ENCODE assay signal across 8 mouse cellular contexts in the genomic region with DNA sequence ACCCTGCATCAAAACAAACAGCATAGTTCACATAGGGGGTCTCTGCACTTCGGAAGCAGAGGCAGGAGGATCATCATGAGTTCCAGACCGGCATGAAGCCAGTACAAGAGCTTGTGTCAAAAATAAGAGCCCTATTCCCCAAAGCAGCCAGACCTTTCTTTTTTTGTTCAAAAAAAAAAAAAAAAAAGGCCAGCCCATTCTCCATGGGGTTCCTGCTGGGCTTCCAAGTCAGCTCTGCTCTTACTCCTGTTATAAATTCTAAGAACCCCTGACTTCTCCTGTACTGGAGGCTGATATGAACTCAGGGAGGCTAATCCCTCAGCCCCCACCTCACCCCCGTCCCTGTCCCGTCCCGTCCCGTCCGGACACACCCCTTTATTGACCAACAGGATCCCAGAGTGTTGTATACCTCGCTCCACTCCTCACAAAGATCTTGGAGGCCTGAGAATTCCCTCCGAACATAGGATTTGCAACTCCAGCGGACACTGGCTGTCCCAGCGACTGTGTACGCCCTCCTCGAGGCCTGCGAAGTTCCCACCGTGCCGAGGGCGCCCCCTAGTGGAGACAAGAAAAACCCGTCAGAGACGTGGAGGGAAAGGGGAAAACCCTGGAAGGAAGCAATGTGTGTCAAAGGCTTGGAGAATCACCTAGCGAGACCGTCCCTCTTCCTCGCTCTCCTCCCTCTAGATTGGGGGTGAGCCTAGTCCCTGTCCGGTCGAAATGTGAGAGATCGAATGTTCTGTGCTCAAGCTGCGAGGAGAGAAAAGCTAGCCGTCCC. TPM values are rescaled to one million over a fixed set of nuclear protein-coding genes. Genes with fewer than 3 reads are reported as not detected.
DNase-seq lines count a peak whose midpoint lies in the region; ATAC-seq and TF ChIP-seq lines count a peak whose summit lies in the region.

No protein-coding gene starts in this region.

- peak overlapping the region; percentile 94 for H3K27ac ChIP-seq in embryonic facial prominence, embryonic 10.5 days (replicated peaks)
- H3K27ac ChIP-seq in heart, adult 2 months, result peak overlapping the region; percentile 67
- no peak overlapping the region for H3K27ac ChIP-seq in kidney, adult 2 months (ENCODE audit: insufficient read depth, low read depth, low read length)
- no peak overlapping the region for H3K27ac ChIP-seq in liver, embryonic 11.5 days (ENCODE audit: low read depth, low read length)

- peak; percentile 51; the same call in 1 of the 2 replicates for ATAC-seq in liver, embryonic 11.5 days (replicated peaks; ENCODE audit: low FRiP score)

- peak overlapping the region; percentile 55 for H3K4me3 ChIP-seq in embryonic facial prominence, embryonic 10.5 days
- H3K4me3 ChIP-seq in heart, adult 2 months, result peak overlapping the region; percentile 42
- H3K4me3 ChIP-seq in kidney, adult 2 months (ENCODE audit: insufficient read depth, low read depth, low read length), result peak overlapping the region; percentile 38
- peak overlapping the region; percentile 37 for H3K4me3 ChIP-seq in liver, embryonic 11.5 days (ENCODE audit: low read depth, low read length)
- peak overlapping the region; percentile 11 for H3K4me3 ChIP-seq in myocyte

- intact Hi-C loops in heart, adult 2 months (cut with DNase I), result loop anchor here (1.0 kb wide), 1 partner anchor 91 kb away; no protein-coding TSS in a partner anchor

- WGBS in embryonic facial prominence, embryonic 10.5 days, result 6% methylated on average over 27 of the region's 27 CpGs
- WGBS in heart, adult 2 months, result 7% methylated on average over 27 of the region's 27 CpGs
- 5% methylated on average over 27 of the region's 27 CpGs for WGBS in kidney, adult 2 months
- WGBS in liver, embryonic 11.5 days, result 9% methylated on average over 27 of the region's 27 CpGs

- no peaks in the 10 kb centered on the region for H3K36me3 ChIP-seq in embryonic facial prominence, embryonic 10.5 days (replicated peaks)
- no peaks in the 10 kb centered on the region for H3K36me3 ChIP-seq in heart, adult 2 months (ENCODE audit: control insufficient read depth, insufficient read depth, low read length)
- no peaks in the 10 kb centered on the region for H3K36me3 ChIP-seq in kidney, adult 2 months (ENCODE audit: control insufficient read depth, insufficient read depth, low read length)
- no peaks in the 10 kb centered on the region for H3K36me3 ChIP-seq in liver, embryonic 11.5 days (ENCODE audit: control insufficient read depth, insufficient read depth, low read length)
- H3K36me3 ChIP-seq in myocyte (ENCODE audit: control insufficient read depth, insufficient read depth), result no peaks in the 10 kb centered on the region

- TF ChIP-seq EP300 in heart, adult 2 months (IDR thresholded peaks at IDR 0.05; ENCODE audit: insufficient read depth, low read depth, low read length), result 0 out of 2 replicates have a peak, but pooled peaks have one; percentile 50

- no peak for TF ChIP-seq POLR2A in heart, adult 2 months (IDR thresholded peaks at IDR 0.05; ENCODE audit: insufficient read depth, low read depth, low read length)
- no peak for TF ChIP-seq POLR2A in kidney, adult 2 months (IDR thresholded peaks at IDR 0.05; ENCODE audit: low read depth, low read length)
- TF ChIP-seq POLR2A in myocyte (IDR thresholded peaks at IDR 0.05; ENCODE audit: insufficient read length, low read depth), result no peak

- no peak overlapping the region for H3ac ChIP-seq in myocyte (ENCODE audit: control insufficient read depth, insufficient read length)

- no peaks in the 10 kb centered on the region for H3K79me2 ChIP-seq in heart, adult 2 months (replicated peaks; ENCODE audit: control insufficient read depth, insufficient read depth, low read length)
- H3K79me2 ChIP-seq in myocyte (ENCODE audit: control insufficient read depth, insufficient read depth), result no peaks in the 10 kb centered on the region

- H3K4me2 ChIP-seq in liver, embryonic 11.5 days, result peak overlapping the region; percentile 67
- peak overlapping the region; percentile 65 for H3K4me2 ChIP-seq in myocyte (ENCODE audit: low read depth)

- H3K9ac ChIP-seq in heart, adult 2 months (ENCODE audit: low read depth, low read length), result peak overlapping the region; percentile 46
- H3K9ac ChIP-seq in liver, embryonic 11.5 days (ENCODE audit: low read depth, low read length), result peak overlapping the region; percentile 37

- DNase-seq in 416B (ENCODE audit: low read depth), result peak; percentile 80
- peak; percentile 56 for DNase-seq in adrenal gland, adult 8-10 months
- DNase-seq in embryonic facial prominence, embryonic 10.5 days (ENCODE audit: low spot score), result peak; percentile 92
- DNase-seq in heart, adult 2 months, result peak; percentile 85 to 88
- peak; percentile 84 for DNase-seq in kidney, adult 2 months
- peak; percentile 85 for DNase-seq in liver, embryonic 11.5 days (ENCODE audit: low spot score)
- peak; percentile 73 to 92 for DNase-seq in spleen, postnatal 4 days (ENCODE audit: low spot score in 2 of 2)

- peaks cover 21% of the 10 kb centered on the region for H3K27me3 ChIP-seq in embryonic facial prominence, embryonic 10.5 days (replicated peaks; ENCODE audit: low read depth, poor library complexity, severe bottlenecking)
- H3K27me3 ChIP-seq in heart, adult 2 months (ENCODE audit: control insufficient read depth, insufficient read depth, low read length), result no peaks in the 10 kb centered on the region
- no peaks in the 10 kb centered on the region for H3K27me3 ChIP-seq in kidney, adult 2 months (replicated peaks; ENCODE audit: control insufficient read depth, insufficient read depth, low read length)
- H3K27me3 ChIP-seq in liver, embryonic 11.5 days (replicated peaks; ENCODE audit: control insufficient read depth, insufficient read depth, low read length), result peaks cover 11% of the 10 kb centered on the region
- no peaks in the 10 kb centered on the region for H3K27me3 ChIP-seq in myocyte (ENCODE audit: control insufficient read depth, insufficient read depth, insufficient read length)

- H3K9me3 ChIP-seq in embryonic facial prominence, embryonic 10.5 days, result no peaks in the 10 kb centered on the region
- H3K9me3 ChIP-seq in liver, embryonic 11.5 days (ENCODE audit: control insufficient read depth, low read length), result no peaks in the 10 kb centered on the region

- peak; percentile 95 for TF ChIP-seq CTCF in heart, adult 2 months (IDR thresholded peaks at IDR 0.05)
- peak; percentile 83 for TF ChIP-seq CTCF in kidney, adult 2 months (conservative IDR thresholded peaks at IDR 0.05; ENCODE audit: insufficient read depth, insufficient read length, low read depth, low read length)

- peaks cover 63% of the 10 kb centered on the region for H3K4me1 ChIP-seq in embryonic facial prominence, embryonic 10.5 days
- H3K4me1 ChIP-seq in heart, adult 2 months (ENCODE audit: control insufficient read depth, insufficient read depth, low read length), result peaks cover 3% of the 10 kb centered on the region
- H3K4me1 ChIP-seq in kidney, adult 2 months (ENCODE audit: control insufficient read depth, insufficient read depth, low read length), result 0 out of 2 replicates have a peak, but pooled peaks cover 3% of the 10 kb centered on the region
- H3K4me1 ChIP-seq in liver, embryonic 11.5 days (replicated peaks; ENCODE audit: control insufficient read depth, insufficient read depth, low read length), result peaks cover 2% of the 10 kb centered on the region; the same call in 1 of the 2 replicates

TF ChIP-seq in myocyte, 11 proteins besides CTCF, POLR2A, EP300 and RAD21:
- no peak for TF ChIP-seq REST (IDR thresholded peaks at IDR 0.05; ENCODE audit: insufficient read depth, insufficient read length)
- no peak for TF ChIP-seq MYOG (IDR thresholded peaks at IDR 0.05; ENCODE audit: control insufficient read depth in 1 of 3, insufficient read depth in 1 of 3, insufficient read length in 2 of 3, low read depth in 2 of 3)
- no peak for TF ChIP-seq E2F4 (IDR thresholded peaks at IDR 0.05; ENCODE audit: insufficient read depth)
- TF ChIP-seq MAX (IDR thresholded peaks at IDR 0.05; ENCODE audit: low read depth), result no peak
- no peak for TF ChIP-seq USF1 (IDR thresholded peaks at IDR 0.05; ENCODE audit: low read depth)
- TF ChIP-seq TCF3 (IDR thresholded peaks at IDR 0.05; ENCODE audit: insufficient read length, low read depth), result no peak
- TF ChIP-seq POLR2AphosphoS2 (IDR thresholded peaks at IDR 0.05; ENCODE audit: insufficient read length, low read depth), result no peak
- TF ChIP-seq CEBPB (IDR thresholded peaks at IDR 0.05; ENCODE audit: insufficient read depth, poor library complexity, severe bottlenecking), result no peak
- no peak for TF ChIP-seq SRF (IDR thresholded peaks at IDR 0.05; ENCODE audit: control insufficient read depth, insufficient read length, low read depth)
- TF ChIP-seq MYOD1 (IDR thresholded peaks at IDR 0.05; ENCODE audit: control insufficient read depth in 1 of 3, insufficient read length in 2 of 3, low read depth in 2 of 3), result no peak
- no peak for TF ChIP-seq TCF12 (IDR thresholded peaks at IDR 0.05; ENCODE audit: insufficient read depth, poor library complexity, severe bottlenecking)

RNA-seq across cellular contexts. Expression of a gene that starts 0.7 kb away (rescaled TPM):
- under 1 TPM in 1 of 4 experiments, not detected in 3; 0.75 TPM for total RNA-seq in adrenal gland, adult 8-10 months (2022)
- polyA plus RNA-seq in embryonic facial prominence, embryonic 10.5 days (2016; fragmentation: Nextera tagmentation; extraction: Ambion mirVana), result 5.3 and 6.2 TPM in 2 replicates
- total RNA-seq in heart, adult 2 months (2021), result 1 to 10 TPM; 1.2 to 1.5 TPM
- 4.0 and 4.9 TPM in 2 replicates for polyA plus RNA-seq in heart, adult 2 months (2012; rRNA removed)
- 0.59 and 0.68 TPM in 2 replicates for polyA plus RNA-seq in kidney, adult 2 months (2012; rRNA removed)
- 1.2 and 1.4 TPM in 2 replicates for polyA plus RNA-seq in liver, embryonic 11.5 days (2014; fragmentation: Nextera tagmentation; extraction: Ambion mirVana)
- polyA plus RNA-seq in myocyte (2012; fragmentation: generic; extraction: Trizol), result 1.9 TPM

RNA-seq across cellular contexts. Expression of a gene that starts 22.3 kb away (rescaled TPM):
- total RNA-seq in adrenal gland, adult 8-10 months (2022), result 10 to 100 TPM; 29.2 to 48.9 (median 35.7) TPM
- polyA plus RNA-seq in embryonic facial prominence, embryonic 10.5 days (2016; fragmentation: Nextera tagmentation; extraction: Ambion mirVana), result 74.6 and 76.7 TPM in 2 replicates
- total RNA-seq in heart, adult 2 months (2021), result 10 to 100 TPM; 14.8 to 18.0 TPM
- polyA plus RNA-seq in heart, adult 2 months (2012; rRNA removed), result 11.7 and 16.8 TPM in 2 replicates
- 11.6 and 12.4 TPM in 2 replicates for polyA plus RNA-seq in kidney, adult 2 months (2012; rRNA removed)
- polyA plus RNA-seq in liver, embryonic 11.5 days (2014; fragmentation: Nextera tagmentation; extraction: Ambion mirVana), result 30.0 and 35.4 TPM in 2 replicates
- polyA plus RNA-seq in myocyte (2012; fragmentation: generic; extraction: Trizol), result 9.0 TPM

RNA-seq across cellular contexts. Expression of a gene that starts 25.7 kb away (rescaled TPM):
- total RNA-seq in adrenal gland, adult 8-10 months (2022), result 1 to 10 TPM; 4.8 to 6.9 (median 5.7) TPM
- polyA plus RNA-seq in embryonic facial prominence, embryonic 10.5 days (2016; fragmentation: Nextera tagmentation; extraction: Ambion mirVana), result 45.8 and 49.0 TPM in 2 replicates
- total RNA-seq in heart, adult 2 months (2021), result 1 to 10 TPM; 2.6 to 2.8 TPM
- 7.2 and 10.0 TPM in 2 replicates for polyA plus RNA-seq in heart, adult 2 months (2012; rRNA removed)
- polyA plus RNA-seq in kidney, adult 2 months (2012; rRNA removed), result 8.5 and 12.2 TPM in 2 replicates
- polyA plus RNA-seq in liver, embryonic 11.5 days (2014; fragmentation: Nextera tagmentation; extraction: Ambion mirVana), result 8.4 and 9.0 TPM in 2 replicates
- polyA plus RNA-seq in myocyte (2012; fragmentation: generic; extraction: Trizol), result 66.9 TPM

Comparison
In these comparisons a context has a peak if more than half of its experiments do, and no peak if none do; other contexts are left out.
1. H3K27ac ChIP-seq: peak in embryonic facial prominence, embryonic 10.5 days (single experiment) and heart, adult 2 months (single experiment); none in kidney, adult 2 months (single experiment) and liver, embryonic 11.5 days (single experiment).
2. Peak in every context shown above with its lines, with median percentiles within 50 percentile points of each other: DNase-seq and H3K4me3 ChIP-seq.